Mouse (Mus musculus) adrenal gland, postnatal 14 days (tissue): ENCODE measurements around the gene Zmynd8. TPM values are rescaled to one million over a fixed set of nuclear protein-coding genes. Genes with fewer than 3 reads are reported as not detected.

ENCODE experiments used
- DNase-seq: peaks from one replicate; pipeline ENCODE4 v3.0.0; 2021; ENCODE audit warnings: mixed read lengths
- microRNA-seq, 2 experiments: library from miRNA; unstranded; fragments of <30 nt; microRNA quantifications; one replicate each; pipeline ENCODE4 v1.2.0; 2021
- total RNA-seq: library from RNA; stranded (reverse); gene quantifications from 2 replicates; pipeline ENCODE4 v1.2.3, GENCODE M21; 2021

Zmynd8 gene
- total RNA-seq, 1 experiment from 2014 or later = 45.8 TPM

DNA sequence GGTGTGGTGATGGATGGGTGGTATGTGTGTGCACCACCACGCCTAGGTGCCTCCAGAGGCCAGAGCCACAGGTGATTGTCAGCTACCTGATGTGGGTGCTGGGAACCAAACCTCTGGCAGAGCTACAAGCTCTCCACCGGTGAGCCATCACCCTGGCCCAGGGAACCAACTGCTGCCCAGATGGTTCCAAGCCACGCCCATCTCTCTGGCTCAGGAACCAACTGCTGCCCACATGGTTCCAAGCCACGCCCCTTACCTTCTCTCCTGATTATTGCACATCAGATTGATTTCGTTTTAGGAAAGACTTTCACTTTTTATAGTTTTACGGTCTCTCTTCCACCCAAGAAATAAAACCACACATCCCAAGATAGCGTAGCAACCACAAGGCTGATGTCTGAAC, 150.8 kb downstream of the Zmynd8 start:
- DNase-seq = no peak

DNA sequence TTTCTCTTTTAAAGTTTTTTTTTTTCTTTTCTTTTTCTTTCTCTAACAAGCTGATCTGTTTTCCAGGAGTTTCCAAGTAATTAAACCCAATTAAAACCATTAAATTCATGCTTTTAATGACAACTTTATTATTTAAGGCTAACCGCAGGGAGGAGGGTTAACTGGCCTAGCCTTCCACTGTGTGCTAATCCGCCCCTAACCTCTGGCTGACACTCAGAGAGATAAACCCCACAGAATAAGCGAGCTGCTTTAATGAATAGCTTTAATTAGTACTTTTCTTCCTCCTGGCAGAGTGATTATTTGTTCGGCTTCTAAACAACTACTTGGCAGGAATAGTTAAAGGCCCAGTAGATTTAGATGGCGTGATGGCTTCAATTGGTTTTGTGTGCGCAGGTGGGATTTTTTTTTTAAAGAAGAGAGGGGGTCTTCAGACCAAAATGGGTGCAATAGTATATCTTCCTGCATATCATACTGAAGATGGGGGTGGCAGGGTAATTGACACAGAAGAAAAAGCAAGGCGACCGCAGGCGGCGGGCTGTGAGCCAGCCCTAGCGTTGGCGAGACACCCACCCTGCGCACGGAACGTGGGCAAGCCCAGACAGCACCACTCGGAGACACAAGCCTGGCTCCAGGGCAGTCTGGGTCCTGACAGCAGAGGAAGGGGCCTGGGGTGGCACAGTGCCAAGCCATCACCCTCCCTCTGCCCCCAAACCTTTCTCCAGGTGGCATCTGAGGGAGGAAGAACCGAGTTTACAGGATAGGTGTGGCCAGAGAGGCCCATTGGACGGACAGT, 153.3 kb downstream of the Zmynd8 start:
- DNase-seq = no peak

DNA sequence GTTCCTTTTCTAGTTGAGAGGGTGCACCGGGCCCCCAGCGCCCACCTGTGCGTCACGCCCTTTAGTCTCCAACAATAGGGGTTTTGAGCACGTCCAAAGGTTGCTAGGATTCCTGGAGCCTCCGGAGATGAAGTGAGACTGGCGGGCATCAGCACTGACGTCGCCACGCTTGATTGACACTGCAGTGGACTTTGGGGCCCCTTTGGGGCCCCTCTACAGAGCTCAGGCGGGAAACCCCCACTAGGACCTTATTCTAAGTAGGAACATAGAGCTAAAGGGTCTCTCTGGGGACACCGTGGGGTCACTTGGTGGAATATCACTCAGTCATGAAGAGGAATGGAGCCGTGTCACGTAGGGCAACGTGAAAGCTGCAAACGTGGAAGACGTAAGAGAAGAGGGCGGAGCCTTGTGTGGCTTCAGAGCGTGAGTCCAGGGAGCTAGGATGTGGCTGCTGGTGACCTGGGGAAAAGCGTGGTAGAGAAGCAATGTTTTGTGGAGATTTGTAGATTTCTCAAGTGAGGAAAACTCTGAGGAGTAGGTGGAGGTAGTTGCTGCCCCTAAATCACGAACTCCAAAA, 156.5 kb downstream of the Zmynd8 start:
- no peak for DNase-seq

DNA sequence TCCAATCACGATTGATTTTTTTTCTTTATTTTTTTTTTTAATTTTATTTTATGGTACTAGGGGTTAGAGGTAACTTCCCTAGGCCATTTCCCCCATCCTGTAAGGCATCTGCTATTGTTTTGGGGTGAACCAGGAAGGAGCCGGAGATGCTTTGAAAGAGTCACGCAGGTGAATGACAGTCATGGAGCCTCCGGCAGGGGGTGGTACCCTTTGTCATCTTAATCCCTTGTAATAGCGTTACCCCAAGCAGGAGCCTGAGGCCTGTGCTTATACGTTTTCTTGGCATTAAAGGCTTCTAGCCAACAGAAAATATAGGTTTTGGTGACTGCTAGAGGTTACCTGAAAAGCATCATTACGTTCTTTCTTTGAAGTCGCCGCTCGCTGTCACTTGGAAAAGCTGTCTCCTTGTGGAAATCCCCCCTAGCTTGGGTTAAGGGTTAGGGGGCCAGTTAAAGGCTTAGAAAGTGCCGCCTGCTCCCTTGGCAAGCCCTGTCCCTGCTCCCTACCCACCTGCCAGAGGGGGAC, 157.2 kb downstream of the Zmynd8 start:
- DNase-seq = no peak

DNA sequence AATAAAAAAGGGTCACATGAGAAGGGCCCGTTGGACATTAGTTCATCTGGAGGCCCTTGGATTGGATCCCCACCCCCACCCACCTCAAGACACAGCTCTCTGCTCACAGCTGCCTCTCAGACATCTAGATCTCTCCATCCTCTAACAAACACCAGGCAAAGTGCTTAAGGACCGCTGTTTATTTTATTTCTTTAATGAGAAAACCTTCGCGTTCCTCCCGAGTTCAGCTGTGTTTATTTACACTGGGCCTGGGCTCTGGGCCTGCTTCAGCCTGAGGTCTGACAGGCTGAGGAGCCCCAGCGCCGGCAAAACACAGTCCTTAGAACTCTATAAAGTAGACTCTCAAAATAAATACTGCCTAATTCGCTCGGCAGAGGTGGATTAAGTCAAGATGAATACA, 157.8 kb downstream of the Zmynd8 start:
- no peak for DNase-seq

DNA sequence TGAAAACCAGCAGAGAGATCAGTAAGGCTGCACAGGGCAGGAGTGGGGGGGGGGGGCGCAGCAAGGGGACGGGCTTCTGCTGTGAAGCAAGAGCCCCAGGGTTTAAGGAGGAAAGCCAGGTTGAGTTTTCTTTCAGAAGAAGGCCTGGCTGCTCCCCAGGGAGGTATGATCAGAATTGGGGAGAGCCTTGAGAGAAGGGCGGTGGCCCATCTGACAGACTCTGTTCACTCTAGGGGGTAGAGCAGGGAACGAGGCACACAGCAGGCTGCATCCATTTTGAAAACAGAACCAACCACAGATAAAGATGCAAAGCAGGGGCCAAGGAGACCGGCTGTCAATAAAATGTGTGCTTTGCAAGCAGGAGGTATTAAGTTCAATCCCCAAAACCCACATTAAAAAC, 158.4 kb downstream of the Zmynd8 start:
- no peak for DNase-seq

DNA sequence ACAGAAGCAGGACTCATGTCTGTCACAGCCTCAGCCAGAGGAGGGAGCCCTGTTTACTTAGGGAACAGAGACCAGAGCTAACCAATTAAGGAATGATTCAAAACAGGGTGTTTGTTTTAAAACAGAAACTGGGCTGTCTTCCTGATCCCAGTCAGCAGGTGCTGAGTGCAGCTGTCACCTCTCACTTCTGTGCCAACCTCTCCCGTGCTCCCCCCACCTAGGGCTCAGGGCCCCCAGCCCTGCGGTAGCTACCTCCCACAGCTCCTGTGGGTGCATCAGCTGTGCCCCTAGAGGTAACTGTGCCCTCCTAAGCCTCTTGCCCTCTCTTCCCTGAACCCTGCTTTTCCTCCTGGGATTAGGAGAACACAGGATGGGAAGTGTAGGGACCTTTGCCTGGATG, 162.5 kb downstream of the Zmynd8 start:
- DNase-seq = no peak

Small RNA genes lying within 50 kb of the gene (microRNA-seq; reads per million reads assigned to microRNA genes)
- gene Gm22692 = 0 reads per million in 2 experiments

Other genes with a start within 250 kb of the Zmynd8 start
- gene Ncoa3, start 93.6 kb upstream of the Zmynd8 start, total RNA-seq = 31.3 and 42.8 TPM in 2 replicates